Comparison of ENCODE assay signal across 9 mouse cellular contexts in genomic region chrX:12851684-12852083, GRCm38 (mm10).
DNase-seq lines count a peak whose midpoint lies in the region; TF ChIP-seq lines count a peak whose summit lies in the region.
"Had no signal": no experiment of that assay in that cellular context is flagged by ENCODE, and none has a peak within 500 bp of the region (broad histone marks: within the 10 kb centered on the region; RNA-seq: fewer than 3 reads in every experiment).

No protein-coding gene starts in this region.

- TF ChIP-seq POLR2A in spleen, adult 2 months (IDR thresholded peaks at IDR 0.05; ENCODE audit: low read depth, low read length), result no peak

- no peak overlapping the region for H3K4me3 ChIP-seq in spleen, adult 2 months (ENCODE audit: extremely low read depth, insufficient read depth, insufficient read length)
- H3K4me3 ChIP-seq: stomach, embryonic 15.5 days had no signal

- DNase-seq in heart, adult 18-20 months, result peak; percentile 19 to 50
- DNase-seq in heart, postnatal 4 days, result no peak
- DNase-seq in spleen, adult 2 months (ENCODE audit: low read depth in 1 of 2, low spot score in 2 of 2), result peak; percentile 14 to 35
- no peak for DNase-seq in spleen, adult 12 weeks (ENCODE audit: low spot score)
- peak; percentile 75 for DNase-seq in induced T-regulatory cell, adult 2 months (ENCODE audit: low read depth)
- peak; percentile 21 for DNase-seq in thymus, postnatal 25 days
- no peak for DNase-seq in gastrocnemius, adult 18-20 months (ENCODE audit: low spot score)
- DNase-seq in left cerebral cortex, adult 8-10 months (ENCODE audit: low spot score in 2 of 2), result no peak

- no peak overlapping the region for H3K27ac ChIP-seq in spleen, adult 2 months (ENCODE audit: insufficient read depth, low read length)
- H3K27ac ChIP-seq: stomach, embryonic 15.5 days had no signal

- H3K4me1 ChIP-seq in spleen, adult 2 months (ENCODE audit: control insufficient read depth, insufficient read depth, insufficient read length), result no peaks in the 10 kb centered on the region
- H3K4me1 ChIP-seq: stomach, embryonic 15.5 days had no signal

- no peak for TF ChIP-seq CTCF in spleen, adult 2 months (IDR thresholded peaks at IDR 0.05; ENCODE audit: extremely low read depth, insufficient read depth, insufficient read length, insufficient replicate concordance)

- H3K27me3 ChIP-seq in spleen, adult 2 months (ENCODE audit: control insufficient read depth, insufficient read depth, low read length), result no peaks in the 10 kb centered on the region
- H3K27me3 ChIP-seq: stomach, embryonic 15.5 days had no signal

- 74% methylated on average over 4 of the region's 4 CpGs for WGBS in spleen, adult 2 months

- no peaks in the 10 kb centered on the region for H3K36me3 ChIP-seq in spleen, adult 2 months (ENCODE audit: control insufficient read depth, insufficient read depth, low read length)
- H3K36me3 ChIP-seq: stomach, embryonic 15.5 days had no signal

Comparison
In these comparisons a context has a peak if more than half of its experiments do, and no peak if none do; other contexts are left out.
1. DNase-seq: peak in heart, adult 18-20 months (2 of 2), spleen, adult 2 months (2 of 2), induced T-regulatory cell, adult 2 months (single experiment) and thymus, postnatal 25 days (single experiment); none in heart, postnatal 4 days (single experiment), spleen, adult 12 weeks (single experiment), gastrocnemius, adult 18-20 months (single experiment) and left cerebral cortex, adult 8-10 months (0 of 2).